Mouse (Mus musculus): ENCODE results near the gene Lgr6.

Lgr6 gene

DNA sequence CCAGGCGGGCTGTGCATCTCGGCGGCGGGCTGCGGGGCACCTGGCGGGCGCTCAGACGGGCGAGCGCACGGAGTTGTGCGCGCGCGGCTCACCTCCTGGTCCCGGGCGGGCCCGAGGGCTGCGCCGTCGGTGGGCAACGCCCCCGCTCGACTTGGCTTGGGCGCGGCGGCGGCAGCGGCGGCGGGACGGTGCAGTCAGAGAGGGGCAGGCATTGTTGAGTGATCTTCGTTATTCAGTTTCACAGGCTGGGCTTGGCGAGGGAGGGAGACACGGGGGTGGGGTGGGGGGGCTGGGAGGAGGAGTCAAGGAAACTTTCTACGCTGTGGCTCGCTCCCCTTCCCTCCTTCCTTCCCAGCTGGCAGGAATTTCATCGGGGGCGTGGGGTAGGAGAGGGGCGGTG, at the start of gene Lgr6:
Lgr6 (minus strand) TSS at position 153 of the 400 bp plus-strand sequence.
- DNase-seq (ENCODE audit: inconsistent age in 2 of 2, low spot score in 1 of 2): no peak

DNA sequence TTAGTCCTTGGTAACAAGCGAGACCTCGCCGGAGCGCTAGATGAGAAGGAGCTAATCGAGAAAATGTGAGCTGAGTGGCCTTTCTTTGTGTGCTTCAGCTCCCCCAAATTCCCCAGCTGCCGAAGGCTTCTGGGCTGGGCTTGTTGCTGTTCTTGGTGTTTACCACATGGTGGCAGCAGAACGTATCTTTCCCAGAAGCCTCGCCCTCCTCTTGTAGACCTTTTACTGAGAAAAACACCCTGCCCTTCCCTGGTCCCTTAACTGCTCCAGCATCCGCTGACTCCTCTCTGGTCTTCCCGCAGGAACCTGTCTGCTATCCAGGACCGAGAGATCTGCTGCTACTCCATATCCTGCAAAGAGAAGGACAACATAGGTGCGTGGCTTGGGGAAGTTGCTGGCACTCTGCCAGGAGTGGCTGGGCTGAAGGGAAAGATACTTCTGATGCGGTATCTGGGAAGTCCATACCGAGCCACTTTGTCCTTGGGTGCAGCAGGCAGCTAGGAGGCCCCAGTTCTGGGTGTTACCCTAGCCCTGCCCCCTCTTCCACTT, 49.4 kb upstream of the Lgr6 start:
- peak; percentile 78 to 94 for DNase-seq (ENCODE audit: inconsistent age in 2 of 2, low spot score in 1 of 2)

DNA sequence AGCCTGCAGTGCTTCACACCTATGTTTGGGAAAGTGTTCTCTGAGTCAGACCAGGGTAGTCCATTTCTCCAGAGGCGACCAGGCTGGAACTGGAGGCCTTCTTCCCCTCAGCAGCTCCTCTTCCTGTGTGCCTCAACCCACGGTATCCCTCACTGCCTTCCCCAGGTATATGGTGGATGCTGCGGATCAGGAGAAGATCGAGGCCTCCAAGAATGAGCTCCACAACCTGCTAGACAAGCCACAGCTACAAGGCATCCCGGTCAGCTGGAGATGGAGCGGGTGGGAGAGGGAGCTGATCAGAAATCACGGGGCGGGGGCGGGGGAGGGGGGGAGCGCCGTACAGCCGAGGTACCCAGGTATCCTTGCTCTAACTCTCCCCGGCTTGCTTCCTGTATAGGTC, 48.9 kb upstream of the Lgr6 start:
- peak in 1 of 2 experiments; percentile 35 for DNase-seq (ENCODE audit: inconsistent age in 2 of 2, low spot score in 1 of 2)

DNA sequence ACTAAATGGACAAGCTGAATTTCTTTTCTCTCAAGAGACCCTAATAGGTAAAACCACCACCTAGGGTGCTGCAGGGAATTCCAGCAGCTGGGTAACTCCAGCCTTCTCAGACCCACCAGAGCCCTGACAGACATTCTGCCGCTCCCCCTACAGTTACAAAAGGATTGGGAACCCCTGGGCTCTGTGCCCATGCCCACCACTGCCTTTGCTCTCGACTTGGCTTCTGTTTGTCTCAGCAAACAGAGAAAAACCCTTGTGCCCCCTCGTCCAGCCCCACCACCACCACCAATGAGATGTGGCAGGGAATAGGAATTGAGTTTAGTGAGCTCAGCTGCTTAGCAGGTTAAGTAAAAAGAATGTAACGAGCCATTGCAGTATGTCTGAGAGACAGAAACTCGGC, 43.9 kb upstream of the Lgr6 start:
- DNase-seq (ENCODE audit: inconsistent age in 2 of 2, low spot score in 1 of 2): no peak

DNA sequence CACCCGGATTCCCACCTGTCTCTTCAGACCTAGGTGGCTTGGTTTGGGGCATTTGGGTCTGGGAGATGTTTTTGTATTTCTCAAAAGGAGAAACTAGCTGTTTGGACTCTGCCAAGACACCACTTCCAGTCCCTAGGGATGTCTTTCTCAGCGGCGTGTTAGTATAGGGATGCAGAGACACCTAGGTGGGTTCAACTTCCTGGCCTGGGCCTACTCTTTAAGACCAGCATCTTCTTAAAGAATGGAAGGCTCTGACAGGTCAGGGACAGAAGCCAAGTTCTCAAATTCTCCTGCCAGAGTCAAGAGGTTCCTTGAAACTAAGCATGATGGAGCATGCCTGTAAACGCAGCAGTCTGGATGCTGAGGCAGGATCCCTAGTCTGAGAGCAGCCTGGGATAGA, 43.4 kb upstream of the Lgr6 start:
- no peak for DNase-seq (ENCODE audit: inconsistent age in 2 of 2, low spot score in 1 of 2)

DNA sequence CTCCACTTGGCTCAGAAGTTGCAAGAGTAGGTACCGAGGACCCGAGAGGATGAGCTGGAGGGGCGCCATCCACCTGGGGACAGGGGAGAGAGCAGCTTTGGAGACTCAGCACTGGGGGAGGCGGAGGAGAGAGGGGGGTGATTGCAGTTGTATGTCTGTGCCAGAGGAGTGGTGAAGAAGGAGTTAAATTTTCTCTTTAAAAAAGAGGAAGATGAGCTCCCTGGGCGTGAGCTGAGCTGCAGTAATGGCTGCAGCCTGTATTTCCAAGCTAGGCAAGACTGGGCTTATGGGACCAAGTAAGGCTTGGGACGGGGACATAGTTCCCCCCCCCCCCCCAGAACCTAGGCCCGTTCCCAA, 42.6 kb upstream of the Lgr6 start:
- no peak for DNase-seq (ENCODE audit: inconsistent age in 2 of 2, low spot score in 1 of 2)

DNA sequence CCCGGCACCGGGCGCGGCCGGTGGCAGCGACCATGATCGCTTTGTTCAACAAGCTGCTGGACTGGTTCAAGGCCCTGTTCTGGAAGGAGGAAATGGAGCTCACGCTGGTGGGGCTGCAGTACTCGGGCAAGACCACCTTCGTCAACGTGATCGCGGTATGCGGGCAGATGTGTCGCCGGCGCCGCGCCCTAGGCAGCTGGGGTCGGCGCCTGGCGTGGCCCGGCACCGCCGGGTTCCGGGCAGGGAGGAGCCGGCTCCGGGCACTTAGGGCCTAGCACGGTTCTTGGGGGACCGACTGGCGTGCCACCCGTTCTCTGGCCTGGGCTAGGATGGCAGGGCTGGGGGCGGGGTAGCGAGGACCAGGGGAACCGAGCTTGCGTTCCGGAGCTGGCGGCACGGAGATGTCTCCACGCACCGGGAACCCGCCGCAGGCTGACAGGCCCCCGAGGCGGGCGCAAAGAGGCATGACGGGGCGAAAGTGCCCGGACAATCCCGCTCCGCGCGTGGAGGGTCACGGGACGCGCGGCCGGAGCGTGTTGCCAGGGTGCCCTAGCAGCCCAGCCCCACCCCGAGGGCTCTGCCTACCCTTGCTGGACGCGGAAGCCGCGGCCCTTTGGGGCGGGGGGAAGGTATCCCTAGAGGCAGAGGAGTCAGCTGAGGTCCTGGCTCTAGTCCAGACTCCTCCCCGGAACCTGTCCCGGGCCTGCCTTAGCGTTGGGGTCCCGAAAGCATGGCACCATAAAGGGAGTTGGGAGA, 42.0 kb upstream of the Lgr6 start:
- peak; percentile 93 to 96 for DNase-seq (ENCODE audit: inconsistent age in 2 of 2, low spot score in 1 of 2)

DNA sequence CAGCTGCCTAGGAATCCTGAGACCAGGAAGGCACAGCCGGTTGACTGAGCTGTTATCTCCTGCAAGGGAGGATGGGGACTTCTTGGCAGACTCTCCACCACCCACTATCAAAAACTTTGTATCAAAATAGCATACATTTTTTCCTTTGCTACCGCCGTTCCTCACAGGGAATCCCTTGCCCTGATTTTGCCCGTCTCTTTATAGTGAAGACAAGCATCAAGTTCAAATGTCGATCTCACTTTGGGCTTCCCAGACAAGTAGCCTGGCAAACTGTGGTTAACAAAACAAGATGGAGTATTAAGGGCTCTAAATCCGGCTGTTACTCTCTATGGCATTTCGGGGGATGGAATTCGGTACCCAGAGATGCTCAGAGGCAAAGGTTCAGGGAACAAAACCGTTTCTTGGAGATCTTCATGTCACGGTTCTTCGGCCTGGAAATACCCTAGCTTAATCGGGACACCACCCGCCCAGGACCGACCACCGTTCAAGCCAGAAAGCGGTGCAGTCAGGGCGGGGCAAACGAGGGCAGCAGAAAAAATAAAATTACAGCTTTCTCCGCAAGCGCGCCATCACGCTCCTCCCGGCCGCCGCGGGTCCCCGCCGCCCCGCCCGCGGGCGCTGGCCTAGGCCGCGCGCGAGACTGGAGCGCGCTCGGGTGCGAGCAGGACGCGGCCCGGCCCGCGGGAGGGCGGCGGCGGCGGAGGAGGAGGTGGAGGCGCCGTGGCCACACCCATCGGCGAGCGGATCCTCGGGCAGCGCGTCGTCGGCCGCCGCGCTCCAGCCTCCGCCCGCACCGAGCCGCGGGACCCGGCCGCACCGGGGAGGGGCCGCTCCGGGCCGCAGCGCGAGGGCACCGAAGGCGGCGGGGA, 41.2 kb upstream of the Lgr6 start, which contains the start of gene Arl8a:
Arl8a (plus strand) TSS at position 748 of the 869 bp plus-strand sequence.
- peak; percentile 92 to 94 for DNase-seq (ENCODE audit: inconsistent age in 2 of 2, low spot score in 1 of 2)

DNA sequence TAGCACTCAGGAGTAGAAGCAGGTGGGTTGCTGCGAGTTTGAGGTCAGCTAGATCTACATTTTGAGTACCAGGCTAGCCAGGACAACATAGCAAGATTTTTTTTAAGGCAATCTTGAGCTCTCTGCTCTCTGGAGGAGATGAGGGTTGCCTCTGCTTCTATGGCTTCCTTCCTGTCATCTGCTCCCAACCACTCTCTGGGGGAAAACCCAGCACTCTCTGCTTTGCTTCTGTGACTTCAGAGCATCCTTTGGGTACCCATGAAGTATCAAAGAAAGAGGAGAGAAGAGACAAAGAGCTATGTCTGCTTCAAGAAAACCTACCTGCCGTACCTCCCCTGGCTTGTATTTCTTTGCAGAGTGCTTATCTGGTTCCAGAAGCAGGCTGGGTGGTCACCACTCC, 38.9 kb upstream of the Lgr6 start:
- no peak for DNase-seq (ENCODE audit: inconsistent age in 2 of 2, low spot score in 1 of 2)

DNA sequence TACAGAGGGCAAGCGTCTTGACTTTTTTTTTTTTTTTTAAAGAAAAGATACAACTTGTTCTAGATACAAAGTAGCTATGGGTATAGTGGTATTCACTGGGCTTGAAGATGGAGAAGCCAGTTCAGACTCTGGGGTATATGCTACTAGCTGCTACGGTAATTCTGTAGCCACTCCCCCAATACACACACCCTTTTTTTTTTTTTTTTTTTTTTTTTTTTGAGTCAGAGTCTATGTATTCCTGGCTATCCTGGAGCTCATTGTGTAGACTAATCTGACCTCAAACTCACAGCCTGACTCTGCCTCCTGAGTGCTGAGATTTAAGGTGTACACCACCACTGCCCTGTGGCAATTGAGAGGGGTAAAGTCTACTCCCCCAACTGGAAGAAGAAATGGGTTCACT, 37.4 kb upstream of the Lgr6 start:
- DNase-seq (ENCODE audit: inconsistent age in 2 of 2, low spot score in 1 of 2): no peak

DNA sequence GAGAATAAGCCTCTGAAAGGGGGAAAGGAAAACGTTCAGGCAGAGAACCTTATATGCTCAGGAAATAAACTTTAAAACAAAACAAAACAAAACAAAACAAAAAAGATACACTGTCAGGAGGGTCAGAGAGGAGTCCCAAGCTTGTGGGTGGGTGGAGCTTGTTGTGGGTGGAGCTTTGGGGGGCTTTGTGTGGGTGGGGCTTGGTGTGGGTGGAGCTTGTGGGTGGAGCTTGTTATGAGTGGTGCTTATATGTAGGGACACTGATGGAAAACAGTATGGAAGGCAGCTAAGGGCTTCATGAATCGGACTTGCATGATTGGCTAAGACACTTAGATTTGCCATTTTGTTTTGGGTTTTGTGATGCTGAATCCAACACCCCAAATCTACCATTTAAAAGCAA, 34.8 kb upstream of the Lgr6 start:
- DNase-seq (ENCODE audit: inconsistent age in 2 of 2, low spot score in 1 of 2): no peak

DNA sequence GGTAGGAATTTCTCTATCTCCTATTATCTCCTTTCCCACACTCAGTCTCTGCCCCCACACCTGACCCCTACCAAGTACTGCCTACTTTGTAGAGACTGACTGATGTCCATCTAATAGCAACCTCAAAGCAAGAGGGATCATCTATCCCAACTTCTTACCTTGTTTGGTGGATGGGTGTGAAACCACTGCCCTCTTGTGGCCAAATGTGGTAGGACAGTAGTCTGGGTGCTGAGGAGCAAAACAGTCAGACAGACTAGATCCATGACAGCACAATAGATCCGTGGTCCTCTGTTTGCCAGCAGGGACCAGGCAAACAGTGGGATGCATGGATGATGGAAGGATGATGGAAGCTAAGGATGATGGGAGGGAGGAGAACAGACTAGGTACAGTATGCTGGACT, 31.4 kb upstream of the Lgr6 start:
- peak; percentile 62 to 88 for DNase-seq (ENCODE audit: inconsistent age in 2 of 2, low spot score in 1 of 2)

DNA sequence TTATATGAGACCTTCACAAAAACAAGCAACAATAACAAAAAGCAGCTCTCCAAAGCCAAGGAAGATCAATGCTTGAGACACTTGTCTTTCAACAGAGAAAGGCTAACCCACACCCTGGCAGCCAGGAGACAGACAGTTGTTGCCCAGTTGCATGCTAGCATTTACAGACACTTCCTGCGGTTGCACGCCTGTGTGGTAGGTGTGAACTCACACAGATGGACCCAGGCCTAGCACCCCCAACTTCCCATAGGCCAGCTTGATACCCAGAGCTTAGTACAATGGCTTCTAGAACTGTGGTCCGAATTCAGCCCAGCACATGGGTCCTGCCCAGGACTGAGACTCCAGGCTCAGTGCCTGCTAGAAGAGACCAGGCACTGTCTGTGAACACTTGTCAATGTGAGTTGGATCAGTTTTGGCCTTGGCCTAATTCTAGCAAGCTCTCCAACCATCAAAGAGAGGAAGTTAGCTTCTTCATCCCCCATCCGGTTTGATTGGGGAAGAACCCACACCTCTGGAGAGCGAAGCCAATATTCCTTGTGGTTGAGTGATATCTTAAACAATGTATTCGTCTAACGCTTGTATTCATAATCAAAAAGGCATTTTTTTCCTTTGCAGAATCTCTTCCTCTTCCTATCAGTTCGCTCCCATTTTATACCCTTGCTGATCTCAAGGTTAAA, 30.2 kb upstream of the Lgr6 start:
- peak in 1 of 2 experiments; percentile 50 for DNase-seq (ENCODE audit: inconsistent age in 2 of 2, low spot score in 1 of 2)

DNA sequence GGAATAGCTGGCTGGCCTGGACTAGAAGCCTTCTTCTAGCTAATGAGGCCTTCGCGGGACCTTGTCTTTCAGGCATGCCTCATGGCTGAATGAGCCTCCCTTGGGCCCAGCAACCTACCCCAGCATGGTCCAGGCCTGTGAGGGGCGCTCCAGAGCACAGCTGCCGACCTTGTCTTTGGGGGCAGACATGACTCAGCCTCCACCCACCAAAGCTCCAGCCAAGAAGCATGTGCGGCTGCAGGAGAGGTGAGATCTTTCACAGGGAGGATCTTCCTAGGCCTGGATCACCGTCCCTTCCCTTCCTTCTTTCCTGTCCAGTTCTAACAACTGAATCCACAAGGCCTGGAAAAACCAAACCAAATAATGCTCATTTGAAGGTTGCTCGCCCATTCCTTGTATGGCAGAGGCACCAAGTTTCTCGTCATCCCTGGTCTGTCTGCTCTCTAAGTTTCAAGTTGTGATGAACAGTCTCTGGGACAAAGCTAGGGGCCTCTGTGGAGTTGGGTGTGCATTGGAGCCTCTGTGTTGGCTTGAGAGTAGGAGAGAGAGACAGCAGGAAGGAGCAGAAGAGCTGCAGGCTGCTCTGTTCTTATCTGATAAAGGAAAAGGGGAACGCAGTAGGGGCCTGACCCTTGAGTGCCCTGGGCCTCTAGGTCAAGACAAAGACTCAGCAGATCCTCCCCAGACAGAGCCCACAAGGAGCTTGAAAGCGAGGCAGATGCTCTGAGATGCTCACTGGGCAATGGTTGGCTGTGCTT, 28.8 kb upstream of the Lgr6 start:
- no peak for DNase-seq (ENCODE audit: inconsistent age in 2 of 2, low spot score in 1 of 2)

DNA sequence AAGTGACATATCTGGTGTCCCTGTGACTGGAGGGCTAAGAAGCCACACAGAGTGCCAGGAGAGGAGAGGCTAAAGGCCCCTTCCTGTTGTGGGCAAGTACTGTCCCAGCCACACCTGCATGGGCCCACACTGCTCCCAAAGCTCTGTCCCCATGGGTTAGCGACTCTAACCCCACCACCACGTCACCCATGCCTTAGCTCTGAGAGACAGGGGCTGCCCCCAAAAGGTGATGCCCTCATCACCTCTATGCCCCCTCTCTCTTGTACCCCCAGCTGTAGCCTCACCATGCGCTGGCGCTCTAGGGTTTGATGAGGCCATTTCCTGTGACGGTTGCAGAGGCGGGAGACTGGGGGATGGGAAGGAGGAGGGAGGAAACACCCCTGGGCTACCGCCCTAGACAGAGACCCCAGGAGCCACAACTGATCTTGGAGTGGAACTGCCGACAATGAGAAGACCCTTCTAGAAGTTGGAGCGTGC, 27.9 kb upstream of the Lgr6 start:
- no peak for DNase-seq (ENCODE audit: inconsistent age in 2 of 2, low spot score in 1 of 2)

DNA sequence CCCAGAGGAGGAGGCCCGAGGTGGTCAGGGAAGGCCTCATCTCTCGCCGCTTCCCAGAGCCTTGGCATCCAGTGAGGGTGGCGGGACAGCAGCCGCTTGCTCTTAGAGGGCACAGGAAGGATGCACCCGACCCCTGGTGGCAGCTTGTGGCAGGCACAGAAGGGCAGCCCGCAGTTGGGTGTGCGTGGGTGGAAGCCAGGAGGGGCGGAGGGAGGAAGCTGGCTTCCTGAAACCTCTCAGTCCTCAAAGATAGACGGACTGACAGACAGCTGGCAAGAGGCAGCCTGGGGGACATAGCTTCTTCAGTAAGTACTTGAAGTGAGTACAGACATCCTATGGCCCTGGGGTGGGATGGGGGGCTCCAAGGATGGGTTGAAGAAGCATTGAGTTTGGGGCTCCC, 27.4 kb upstream of the Lgr6 start, which contains the start of gene Ptpn7:
Ptpn7 (plus strand) TSS at position 228 of the 400 bp plus-strand sequence.
- peak; percentile 79 to 90 for DNase-seq (ENCODE audit: inconsistent age in 2 of 2, low spot score in 1 of 2)

DNA sequence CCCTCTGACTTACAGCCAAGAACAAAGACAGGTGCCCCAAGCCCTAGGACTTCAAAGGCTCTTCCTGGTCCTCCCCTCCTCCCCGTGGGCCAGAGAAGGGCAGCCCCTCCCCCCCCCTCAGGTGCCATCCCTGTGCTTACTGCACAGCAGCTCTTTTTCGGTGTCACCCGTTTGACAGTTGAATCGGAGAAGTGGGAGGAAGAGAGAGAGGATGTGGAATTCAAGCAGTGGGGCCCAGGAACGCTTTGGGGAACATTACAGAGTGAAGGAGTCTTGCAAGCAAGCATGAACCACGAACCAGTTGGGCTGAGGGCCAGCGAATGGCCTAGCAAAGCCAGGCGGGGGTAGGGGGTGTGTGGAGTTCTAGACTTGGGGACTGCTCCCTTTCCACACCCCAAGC, 26.5 kb upstream of the Lgr6 start:
- DNase-seq (ENCODE audit: inconsistent age in 2 of 2, low spot score in 1 of 2): no peak

DNA sequence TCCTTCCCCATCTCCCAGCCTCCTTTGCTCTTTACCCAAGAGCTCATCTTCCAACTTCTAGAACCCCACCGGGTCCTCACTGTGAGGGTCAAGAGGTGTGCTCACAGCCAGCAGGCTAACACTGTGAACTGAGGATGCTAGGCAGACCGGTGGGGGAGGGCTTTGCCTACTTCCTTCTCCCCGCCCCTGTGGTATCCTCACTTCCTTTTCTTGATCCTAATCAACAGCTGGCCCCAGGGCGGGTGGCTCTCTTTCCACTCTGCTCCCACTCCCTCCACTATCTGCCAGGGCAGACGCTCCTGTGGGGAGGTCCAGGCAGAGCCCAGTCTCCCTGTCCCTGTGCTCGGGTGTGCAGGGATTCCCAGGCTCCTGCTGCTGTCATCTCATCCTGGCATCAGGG, 26.0 kb upstream of the Lgr6 start:
- peak; percentile 35 to 61 for DNase-seq (ENCODE audit: inconsistent age in 2 of 2, low spot score in 1 of 2)

DNA sequence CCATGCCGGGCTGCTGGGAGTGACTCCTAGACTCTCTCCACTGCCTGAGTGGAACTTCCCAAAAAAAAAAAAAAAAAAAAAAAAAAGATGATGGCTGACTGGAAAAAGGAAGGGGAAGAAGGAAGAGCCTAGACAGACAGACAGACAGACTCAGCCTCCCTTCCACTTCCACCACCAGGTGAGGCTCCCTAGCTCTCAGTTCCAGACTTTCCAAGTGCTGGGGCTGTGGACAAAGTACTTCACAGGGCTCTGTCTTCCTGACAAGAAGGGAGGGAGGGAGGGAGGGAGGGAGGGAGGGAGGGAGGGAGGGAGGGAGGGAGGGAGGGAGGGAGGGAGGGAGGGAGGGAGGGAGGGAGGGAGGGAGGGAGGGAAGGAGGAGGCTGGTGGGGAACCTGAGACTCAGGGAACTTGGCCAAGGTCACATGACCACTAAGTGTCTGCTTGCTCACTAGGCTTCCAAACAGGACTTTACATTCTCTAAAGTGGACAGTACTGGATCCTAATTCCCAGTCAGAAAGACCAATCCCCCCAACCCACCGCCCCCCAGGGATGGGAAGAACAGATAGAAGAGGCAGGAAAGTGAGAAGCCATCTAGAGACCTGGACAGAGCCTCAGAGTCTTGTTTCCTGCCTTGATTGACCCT, 25.4 kb upstream of the Lgr6 start:
- no peak for DNase-seq (ENCODE audit: inconsistent age in 2 of 2, low spot score in 1 of 2)
